Mouse (Mus musculus) spleen, adult 2 months (tissue): ENCODE results near the gene Tle2.

ENCODE experiments used
- CTCF ChIP-seq: fragments of 200-500 bp; IDR thresholded peaks from 2 replicates; pipeline ENCODE4 v1.5.1; 2011; ENCODE audit warnings: mild to moderate bottlenecking, inconsistent platforms; ENCODE audit not compliant: insufficient read depth, insufficient read length, insufficient replicate concordance; ENCODE audit errors: extremely low read depth
- POLR2A ChIP-seq: fragments of 200-500 bp; IDR thresholded peaks from 2 replicates; pipeline ENCODE4 v1.6.1; 2011; ENCODE audit warnings: low read depth, low read length, inconsistent platforms

DNA sequence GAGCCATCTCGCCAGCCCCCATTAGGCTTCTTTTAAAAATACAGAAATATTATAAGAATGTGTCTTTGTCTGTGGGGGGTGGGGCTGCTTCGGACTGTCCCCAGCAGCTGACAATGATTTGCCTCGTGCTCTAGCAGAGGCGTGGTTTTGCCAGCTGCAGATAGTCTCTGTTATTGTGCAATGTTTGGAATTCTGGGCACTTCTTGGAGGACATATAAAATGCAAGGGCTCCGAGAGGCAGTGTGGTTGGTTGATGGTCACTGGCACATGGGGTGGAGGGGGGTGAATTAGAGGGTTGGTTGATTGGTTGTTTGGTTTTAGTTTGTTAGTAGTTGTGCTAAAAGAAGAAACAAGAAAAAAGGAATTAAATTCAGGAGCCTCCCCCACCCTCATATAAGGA is 45.6 kb downstream of the Tle2 start:
- no peak for TF ChIP-seq CTCF
- TF ChIP-seq POLR2A: no peak
